Mouse (Mus musculus) hindbrain, embryonic 16.5 days (tissue): ENCODE measurements around the gene Pcbp1. TPM values are rescaled to one million over a fixed set of nuclear protein-coding genes. Genes with fewer than 3 reads are reported as not detected.

Experiments used
- ATAC-seq: fragments of 200-750 bp; cut with Nextera tagmentation; 2 replicates; pipeline ENCODE4 v1.8.0; 2017; ENCODE audit warnings: moderate TSS enrichment, moderate library complexity
- H3K27ac ChIP-seq: fragments of 300-500 bp; sonication (generic); 2 replicates; pipeline ENCODE4 v1.5.1; 2014; ENCODE audit warnings: low read depth, mild to moderate bottlenecking, control low read depth, low read length, moderate library complexity
- H3K27me3 ChIP-seq: fragments of 300-500 bp; sonication (generic); replicated peaks from 2 replicates; pipeline ENCODE4 v1.6.1; 2014; ENCODE audit warnings: low read length; ENCODE audit not compliant: control insufficient read depth, insufficient read depth
- H3K36me3 ChIP-seq: fragments of 300-500 bp; sonication (generic); 2 replicates; pipeline ENCODE4 v1.6.1; 2014; ENCODE audit warnings: mild to moderate bottlenecking, low read length, moderate library complexity, mixed read lengths; ENCODE audit not compliant: control insufficient read depth, insufficient read depth
- H3K4me1 ChIP-seq: fragments of 300-500 bp; sonication (generic); 2 replicates; pipeline ENCODE4 v1.6.1; 2014; ENCODE audit warnings: low read depth, low read length; ENCODE audit not compliant: control insufficient read depth, insufficient read depth
- H3K4me2 ChIP-seq: fragments of 300-500 bp; sonication (generic); 2 replicates; pipeline ENCODE4 v1.6.1; 2014; ENCODE audit warnings: mild to moderate bottlenecking, low read length, control low read depth, moderate library complexity
- H3K4me3 ChIP-seq: fragments of 300-500 bp; sonication (generic); 2 replicates; pipeline ENCODE4 v1.5.1; 2014; ENCODE audit warnings: mild to moderate bottlenecking, low read length, control low read depth, moderate library complexity
- H3K9ac ChIP-seq: fragments of 300-500 bp; sonication (generic); 2 replicates; pipeline ENCODE4 v1.6.1; 2014; ENCODE audit warnings: low read depth, mild to moderate bottlenecking, control low read depth, low read length, moderate library complexity
- H3K9me3 ChIP-seq: fragments of 300-500 bp; sonication (generic); 2 replicates; pipeline ENCODE4 v1.6.1; 2014; ENCODE audit warnings: mild to moderate bottlenecking, low read length, moderate library complexity; ENCODE audit not compliant: control insufficient read depth
- WGBS: fragments of 180-500 bp; shearing (Covaris S2); extraction: QIAGEN DNeasy Blood & Tissue Kit; methylation state at CpG from one replicate; pipeline ENCODE4 v1.1.7; 2014; 5-methylcytosine and 5-hydroxymethylcytosine counted together
- polyA plus RNA-seq: library from polyadenylated mRNA; unstranded; fragments of >200 nt; fragmentation: Nextera tagmentation; extraction: Ambion mirVana; gene quantifications from 2 replicates; pipeline ENCODE4 v1.2.1, GENCODE M21; 2015

The Pcbp1 gene
- polyA plus RNA-seq, 1 experiment from 2014 or later = 123 TPM

GRCm38 (mm10) chr6:86550587-86550986 lies 24.5 kb upstream of the Pcbp1 start:
- H3K4me3 ChIP-seq = no peak overlapping the region
- H3K4me1 ChIP-seq = no peaks in the 10 kb centered on the region
- no peak overlapping the region for H3K9ac ChIP-seq
- 39% methylated on average over 1 of the region's 1 CpGs for WGBS
- H3K27ac ChIP-seq = no peak overlapping the region
- H3K27me3 ChIP-seq = no peaks in the 10 kb centered on the region
- H3K36me3 ChIP-seq = peaks cover 12% of the 10 kb centered on the region
- H3K4me2 ChIP-seq = no peak overlapping the region
- no peaks in the 10 kb centered on the region for H3K9me3 ChIP-seq
- peak; percentile 64; the same call in 1 of the 2 replicates for ATAC-seq

DNA sequence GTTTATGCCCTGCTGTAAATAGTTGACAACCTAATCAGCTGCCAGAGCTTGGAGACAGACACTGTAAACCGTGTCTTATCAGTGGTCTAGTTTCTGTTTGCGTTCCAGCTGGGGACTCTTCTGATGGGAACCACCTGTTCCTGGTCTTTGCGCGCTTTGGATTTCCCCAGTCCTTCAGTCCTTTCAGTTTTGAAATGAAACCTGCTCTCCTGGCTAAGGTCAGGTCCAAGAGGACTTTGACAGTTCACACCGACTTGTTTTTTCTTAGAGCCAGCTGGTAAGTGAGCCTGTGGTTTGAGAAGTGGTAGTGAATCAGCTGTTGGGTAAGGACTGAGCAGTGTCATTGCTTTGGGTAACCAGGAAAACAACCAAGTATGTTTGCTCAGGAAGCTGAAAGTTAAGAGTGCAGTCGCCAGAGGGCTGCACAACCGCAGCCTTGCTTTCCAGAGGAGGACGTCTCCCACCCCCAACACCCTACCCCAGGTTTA lies 21.8 kb upstream of the Pcbp1 start:
- H3K27me3 ChIP-seq = no peaks in the 10 kb centered on the region
- no peak overlapping the region for H3K9ac ChIP-seq
- H3K36me3 ChIP-seq = peaks cover 12% of the 10 kb centered on the region
- H3K4me2 ChIP-seq = no peak overlapping the region
- no peaks in the 10 kb centered on the region for H3K4me1 ChIP-seq
- no peak overlapping the region for H3K4me3 ChIP-seq
- 90% methylated on average over 8 of the region's 8 CpGs for WGBS
- H3K9me3 ChIP-seq = no peaks in the 10 kb centered on the region
- ATAC-seq = no peak
- H3K27ac ChIP-seq = no peak overlapping the region

DNA sequence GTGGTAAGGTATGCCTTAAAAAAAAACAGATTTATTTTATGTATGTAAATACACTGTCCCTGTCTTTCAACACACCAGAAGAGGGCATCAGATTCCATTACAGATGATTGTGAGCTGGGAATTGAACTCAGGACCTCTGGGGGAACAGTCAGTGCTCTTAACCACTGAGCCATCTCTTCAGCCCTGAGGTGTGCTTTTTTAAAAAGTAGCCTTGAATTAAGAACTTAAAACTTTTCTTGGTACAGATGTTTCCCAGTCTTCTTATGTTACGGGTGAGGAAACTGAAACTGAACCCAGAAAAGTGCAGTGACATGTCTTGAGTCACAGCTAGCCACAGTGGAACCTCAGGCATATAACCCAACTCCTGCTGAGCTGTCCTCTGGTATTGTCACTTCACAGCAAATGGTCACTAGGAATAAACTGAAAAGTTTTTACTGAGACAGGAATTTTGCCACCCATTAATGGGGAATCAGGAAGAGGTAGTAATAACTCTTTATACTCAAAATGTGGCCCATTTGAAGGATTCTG lies 21.2 kb upstream of the Pcbp1 start:
- Histone ChIP-seq H3K9me3 (no peaks in the 10 kb centered on the region), H3K27me3 (no peaks in the 10 kb centered on the region), H3K4me3 (no peak overlapping the region), H3K27ac (no peak overlapping the region), H3K9ac (no peak overlapping the region), H3K4me2 (no peak overlapping the region), H3K36me3 (peaks cover 12% of the 10 kb centered on the region), H3K4me1 (no peaks in the 10 kb centered on the region)
- no peak for ATAC-seq
- 82% methylated on average over 1 of the region's 1 CpGs for WGBS

GRCm38 (mm10) chr6:86545236-86545635 lies 19.1 kb upstream of the Pcbp1 start:
- H3K4me2 ChIP-seq = no peak overlapping the region

DNA sequence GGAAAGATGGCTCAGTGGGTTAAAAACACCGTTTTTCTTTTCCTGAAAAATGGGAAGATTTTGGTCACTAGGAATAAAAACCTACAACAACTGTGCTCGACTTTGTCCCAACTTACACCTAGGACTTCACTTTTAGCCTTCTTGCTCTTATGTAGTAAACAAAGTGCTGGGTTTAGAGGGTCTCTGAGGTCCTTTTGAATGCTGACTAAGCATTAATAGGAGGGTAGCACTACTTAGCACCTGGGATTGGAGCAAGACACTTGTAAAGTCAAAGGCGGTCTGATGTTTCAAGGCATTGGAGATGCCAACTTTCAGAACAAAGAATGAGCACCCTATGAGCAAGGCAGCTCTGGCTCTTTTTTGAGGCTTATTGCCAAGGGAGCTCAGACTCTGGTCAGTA lies 17.7 kb upstream of the Pcbp1 start:
- H3K9ac ChIP-seq = no peak overlapping the region
- H3K4me2 ChIP-seq = no peak overlapping the region
- H3K36me3 ChIP-seq = peaks cover 18% of the 10 kb centered on the region
- no peak overlapping the region for H3K27ac ChIP-seq
- H3K9me3 ChIP-seq = no peaks in the 10 kb centered on the region
- H3K4me1 ChIP-seq = no peaks in the 10 kb centered on the region
- H3K4me3 ChIP-seq = no peak overlapping the region
- WGBS = 93% methylated on average over 3 of the region's 3 CpGs
- no peak for ATAC-seq
- no peaks in the 10 kb centered on the region for H3K27me3 ChIP-seq

More at GRCm38 (mm10) chr6:86545236-86545635, 19.1 kb upstream of the Pcbp1 start:
- no peaks in the 10 kb centered on the region for H3K27me3 ChIP-seq
- 55% methylated on average over 4 of the region's 4 CpGs for WGBS
- H3K4me1 ChIP-seq = no peaks in the 10 kb centered on the region
- H3K9me3 ChIP-seq = no peaks in the 10 kb centered on the region
- ATAC-seq = no peak
- no peak overlapping the region for H3K27ac ChIP-seq
- H3K9ac ChIP-seq = no peak overlapping the region
- H3K36me3 ChIP-seq = peaks cover 19% of the 10 kb centered on the region
- H3K4me3 ChIP-seq = no peak overlapping the region

- Histone ChIP-seq H3K36me3 (peaks cover 18% of the 10 kb centered on the region), H3K4me3 (no peak overlapping the region), H3K27me3 (no peaks in the 10 kb centered on the region), H3K9me3 (no peaks in the 10 kb centered on the region), H3K4me1 (no peaks in the 10 kb centered on the region), H3K4me2 (no peak overlapping the region), H3K9ac (no peak overlapping the region), H3K27ac (no peak overlapping the region)
- 97% methylated on average over 13 of the region's 13 CpGs for WGBS
- no peak for ATAC-seq
Observed at GRCm38 (mm10) chr6:86543060-86543459, 16.9 kb upstream of the Pcbp1 start.

DNA sequence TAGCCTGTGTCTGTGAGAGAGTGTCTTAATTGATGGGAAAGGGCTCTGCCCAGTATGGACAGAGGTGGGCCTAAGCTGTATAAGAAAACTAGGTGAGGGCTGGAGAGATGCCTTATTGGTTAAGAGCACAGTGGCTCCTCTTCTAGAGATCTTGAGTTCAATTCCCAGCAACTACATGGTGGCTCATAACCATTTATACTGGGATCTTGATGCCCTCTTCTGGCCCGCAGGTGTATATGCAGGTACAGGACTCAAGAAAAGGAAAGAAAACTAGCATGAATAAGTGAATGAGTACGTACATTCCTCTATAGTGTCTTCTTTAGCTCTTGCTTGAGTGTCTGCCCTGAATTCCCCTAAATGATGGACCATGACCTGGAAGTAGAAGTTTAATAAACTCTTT lies 15.5 kb upstream of the Pcbp1 start:
- H3K27ac ChIP-seq = no peak overlapping the region
- no peak overlapping the region for H3K4me2 ChIP-seq
- WGBS = 79% methylated on average over 2 of the region's 2 CpGs
- H3K9ac ChIP-seq = no peak overlapping the region
- peaks cover 19% of the 10 kb centered on the region for H3K36me3 ChIP-seq
- H3K27me3 ChIP-seq = no peaks in the 10 kb centered on the region
- H3K9me3 ChIP-seq = no peaks in the 10 kb centered on the region
- no peak overlapping the region for H3K4me3 ChIP-seq
- no peak for ATAC-seq
- H3K4me1 ChIP-seq = no peaks in the 10 kb centered on the region

DNA sequence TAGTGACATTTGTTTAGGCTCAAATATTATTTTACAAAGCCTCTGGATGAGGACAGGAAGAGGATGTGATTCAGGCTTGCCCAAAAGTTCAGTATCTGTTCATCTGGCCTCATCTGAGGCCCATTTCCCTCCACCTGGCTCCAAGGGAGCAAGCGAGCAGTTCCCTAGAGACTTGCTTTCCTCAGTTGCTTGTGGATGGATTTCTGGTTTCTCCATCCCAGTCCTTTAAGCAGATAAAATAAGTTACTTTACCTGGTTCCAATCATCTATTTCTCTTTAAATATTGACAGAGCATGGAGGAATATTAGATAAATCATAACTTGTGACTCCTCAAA lies 2.3 kb upstream of the Pcbp1 start:
- Histone ChIP-seq H3K27me3 (no peaks in the 10 kb centered on the region), H3K4me1 (peaks cover 9% of the 10 kb centered on the region), H3K4me2 (no peak overlapping the region), H3K36me3 (peaks cover 6% of the 10 kb centered on the region; the same call in 1 of the 2 replicates), H3K9me3 (no peaks in the 10 kb centered on the region), H3K9ac (no peak overlapping the region), H3K27ac (no peak overlapping the region), H3K4me3 (no peak overlapping the region)
- WGBS = 79% methylated on average over 1 of the region's 1 CpGs
- ATAC-seq = no peak

DNA sequence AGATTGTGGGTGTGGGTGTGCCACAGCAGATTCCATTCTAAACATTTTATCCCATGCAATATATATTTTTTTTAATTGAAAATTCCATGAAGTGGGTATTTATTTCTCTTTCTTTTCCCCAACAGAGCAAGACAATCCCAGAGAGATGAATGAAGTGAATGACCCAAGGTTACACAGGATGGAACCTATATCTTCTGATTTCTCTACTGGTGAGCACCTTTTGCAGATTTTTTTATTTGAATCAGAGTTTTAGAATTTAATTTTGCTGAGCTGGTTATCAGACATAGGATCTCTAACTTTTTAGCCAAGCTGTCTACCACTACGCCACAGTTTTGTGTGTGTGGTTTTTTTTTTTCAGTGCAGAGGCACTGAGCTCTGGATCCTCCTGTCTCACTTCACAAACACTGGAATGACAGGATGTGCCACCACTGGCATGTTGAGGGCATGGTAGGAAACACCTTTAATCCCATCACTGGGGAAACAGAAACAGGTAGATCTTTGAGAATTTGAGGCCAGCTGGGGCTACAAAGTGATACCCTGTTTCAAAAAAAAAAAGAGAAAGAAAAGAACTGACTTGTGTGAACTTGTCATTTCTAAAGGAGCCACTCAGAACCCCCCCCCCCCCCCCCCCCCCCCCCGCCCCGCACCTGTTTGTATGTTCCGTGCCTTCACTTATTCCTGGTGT lies 1.8 kb upstream of the Pcbp1 start:
- 73% methylated on average over 1 of the region's 4 CpGs for WGBS
- H3K27ac ChIP-seq = peak overlapping the region; percentile 100
- H3K4me2 ChIP-seq = peak overlapping the region; percentile 72
- H3K27me3 ChIP-seq = no peaks in the 10 kb centered on the region
- peak overlapping the region; percentile 81 for H3K4me3 ChIP-seq
- H3K9ac ChIP-seq = peak overlapping the region; percentile 91; the same call in 1 of the 2 replicates
- ATAC-seq = no peak
- H3K4me1 ChIP-seq = peaks cover 14% of the 10 kb centered on the region
- H3K36me3 ChIP-seq = peaks cover 4% of the 10 kb centered on the region; the same call in 1 of the 2 replicates
- no peaks in the 10 kb centered on the region for H3K9me3 ChIP-seq
